Mouse (Mus musculus): ENCODE data around the gene Eif2ak4. TPM values are rescaled to one million over a fixed set of nuclear protein-coding genes. Genes with fewer than 3 reads are reported as not detected.

Eif2ak4 gene
- polyA plus RNA-seq, 1 experiment from 2014 or later = 11.2 TPM

DNA sequence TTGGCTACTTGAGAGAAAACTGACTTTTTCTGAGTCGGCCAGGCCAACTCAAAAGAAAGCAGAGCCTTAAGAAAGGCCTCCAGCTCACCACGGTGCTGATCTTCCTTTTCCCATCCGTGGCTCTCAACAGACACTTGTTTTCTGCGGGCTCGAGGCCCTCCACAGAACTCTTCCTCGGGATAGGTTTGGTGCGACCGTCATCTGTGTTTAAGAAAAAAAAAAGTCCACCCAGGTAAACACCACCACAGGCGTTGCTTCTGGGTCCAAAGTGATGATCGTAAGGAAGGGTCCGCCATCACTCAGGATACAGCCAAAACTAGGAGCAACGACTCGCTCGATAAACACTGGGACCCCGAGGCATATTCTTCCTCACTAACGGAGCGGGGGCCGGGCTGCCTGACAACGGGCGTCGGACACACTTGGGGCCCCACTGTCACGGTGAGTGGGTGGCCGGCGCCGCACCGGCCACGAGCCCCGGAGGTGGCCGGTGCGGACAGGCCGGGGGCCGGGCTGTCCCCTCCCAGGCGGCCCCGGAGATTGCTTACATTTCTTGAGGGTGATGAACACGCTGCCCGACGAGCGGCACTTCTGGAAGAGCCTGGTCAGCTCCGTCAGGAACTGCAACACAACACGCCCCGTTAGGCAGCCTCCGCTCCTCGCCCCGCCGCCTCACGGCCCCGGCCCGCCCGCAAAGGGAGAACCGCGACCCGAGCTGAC, 90.6 kb downstream of the Eif2ak4 start:
- 2% methylated on average over 51 of the region's 52 CpGs for WGBS
- peak overlapping the region; percentile 85 for H3K27ac ChIP-seq
- peak overlapping the region; percentile 81 for H3K4me2 ChIP-seq
- H3K4me1 ChIP-seq = peaks cover 14% of the 10 kb centered on the region
- peak overlapping the region; percentile 91 for H3K9ac ChIP-seq
- no peaks in the 10 kb centered on the region for H3K9me3 ChIP-seq
- no peaks in the 10 kb centered on the region for H3K27me3 ChIP-seq
- peak overlapping the region; percentile 96 for H3K4me3 ChIP-seq
- peak; percentile 43; the same call in 1 of the 2 replicates for ATAC-seq (ENCODE audit: insufficient number of reproducible peaks, insufficient read depth, low FRiP score, low TSS enrichment, low read depth)
- peaks cover 30% of the 10 kb centered on the region for H3K36me3 ChIP-seq

DNA sequence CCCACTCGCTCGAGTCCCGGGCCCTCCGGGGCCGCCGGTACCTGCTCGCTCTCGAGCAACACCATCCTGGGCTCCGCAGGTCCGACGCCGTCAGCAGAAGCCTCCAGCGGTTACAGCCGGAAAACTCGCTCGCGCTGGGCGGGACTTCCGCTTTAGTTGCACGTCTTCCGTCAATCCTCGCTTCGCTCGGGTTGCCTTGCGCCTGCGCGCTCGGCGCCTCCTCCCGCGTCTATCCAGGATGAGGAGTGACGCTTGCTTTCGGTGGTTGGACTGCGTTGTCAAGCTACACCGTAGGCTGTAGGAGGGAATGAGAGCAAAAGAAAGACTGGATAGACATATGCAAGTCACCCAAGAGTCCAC, 91.1 kb downstream of the Eif2ak4 start, which contains the start of gene Srp14:
TSS of gene Srp14 (minus strand) at position 162 of the 360 bp plus-strand sequence.
- Histone ChIP-seq H3K9ac (peak within 1 kb of the TSS; percentile 91), H3K4me2 (peak within 1 kb of the TSS; percentile 81), H3K27ac (peak within 1 kb of the TSS; percentile 85), H3K4me3 (peak within 1 kb of the TSS; percentile 96), H3K4me1 (peaks cover 14% of the 10 kb centered on the region), H3K9me3 (no peaks in the 10 kb centered on the region), H3K27me3 (no peaks in the 10 kb centered on the region), H3K36me3 (peaks cover 25% of the 10 kb centered on the region)
- peak; percentile 78 for ATAC-seq (ENCODE audit: insufficient number of reproducible peaks, insufficient read depth, low FRiP score, low TSS enrichment, low read depth)
- WGBS = 0% methylated on average over 35 of the region's 35 CpGs

GRCm38 (mm10) chr2:118480886-118481285, 92.5 kb downstream of the Eif2ak4 start:
- H3K4me2 ChIP-seq = no peak overlapping the region
- H3K27me3 ChIP-seq = no peaks in the 10 kb centered on the region
- H3K4me3 ChIP-seq = no peak overlapping the region
- ATAC-seq (ENCODE audit: insufficient number of reproducible peaks, insufficient read depth, low FRiP score, low TSS enrichment, low read depth) = no peak
- no peaks in the 10 kb centered on the region for H3K9me3 ChIP-seq
- H3K4me1 ChIP-seq = peaks cover 14% of the 10 kb centered on the region
- 92% methylated on average over 7 of the region's 7 CpGs for WGBS
- peaks cover 13% of the 10 kb centered on the region for H3K36me3 ChIP-seq
- no peak overlapping the region for H3K27ac ChIP-seq
- H3K9ac ChIP-seq = no peak overlapping the region

DNA sequence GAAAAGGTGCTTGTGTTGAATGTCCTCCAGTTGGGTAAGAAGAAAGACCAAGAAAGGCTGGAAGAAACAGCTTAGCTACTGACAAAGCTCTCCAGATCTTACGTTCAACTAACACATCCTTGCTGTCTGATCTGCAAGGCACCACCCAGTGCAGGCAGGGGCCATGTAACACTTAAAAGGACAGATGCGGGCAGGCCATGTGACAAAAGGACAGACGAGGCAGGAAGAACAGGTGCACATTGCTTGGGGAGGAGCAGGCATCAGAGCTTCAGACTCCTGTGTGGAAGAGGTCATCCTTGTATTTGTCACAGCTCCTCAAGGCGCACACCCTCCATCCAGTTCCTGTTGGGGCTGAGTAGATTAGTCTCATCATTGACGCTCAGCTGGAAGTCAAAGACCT, 94.6 kb downstream of the Eif2ak4 start:
- 85% methylated on average over 5 of the region's 5 CpGs for WGBS
- H3K27ac ChIP-seq = no peak overlapping the region
- no peaks in the 10 kb centered on the region for H3K27me3 ChIP-seq
- H3K4me1 ChIP-seq = peaks cover 9% of the 10 kb centered on the region
- H3K4me3 ChIP-seq = no peak overlapping the region
- ATAC-seq (ENCODE audit: insufficient number of reproducible peaks, insufficient read depth, low FRiP score, low TSS enrichment, low read depth) = no peak
- H3K4me2 ChIP-seq = no peak overlapping the region
- no peaks in the 10 kb centered on the region for H3K36me3 ChIP-seq
- H3K9ac ChIP-seq = no peak overlapping the region
- H3K9me3 ChIP-seq = peaks cover 4% of the 10 kb centered on the region; the same call in 1 of the 2 replicates

GRCm38 (mm10) chr2:118484386-118484898, 96.0 kb downstream of the Eif2ak4 start:
- Histone ChIP-seq H3K4me3 (no peak overlapping the region), H3K9ac (no peak overlapping the region), H3K4me1 (no peaks in the 10 kb centered on the region), H3K36me3 (no peaks in the 10 kb centered on the region), H3K27me3 (no peaks in the 10 kb centered on the region), H3K9me3 (peaks cover 4% of the 10 kb centered on the region; the same call in 1 of the 2 replicates), H3K27ac (no peak overlapping the region), H3K4me2 (no peak overlapping the region)
- 82% methylated on average over 9 of the region's 9 CpGs for WGBS
- no peak for ATAC-seq (ENCODE audit: insufficient number of reproducible peaks, insufficient read depth, low FRiP score, low TSS enrichment, low read depth)

DNA sequence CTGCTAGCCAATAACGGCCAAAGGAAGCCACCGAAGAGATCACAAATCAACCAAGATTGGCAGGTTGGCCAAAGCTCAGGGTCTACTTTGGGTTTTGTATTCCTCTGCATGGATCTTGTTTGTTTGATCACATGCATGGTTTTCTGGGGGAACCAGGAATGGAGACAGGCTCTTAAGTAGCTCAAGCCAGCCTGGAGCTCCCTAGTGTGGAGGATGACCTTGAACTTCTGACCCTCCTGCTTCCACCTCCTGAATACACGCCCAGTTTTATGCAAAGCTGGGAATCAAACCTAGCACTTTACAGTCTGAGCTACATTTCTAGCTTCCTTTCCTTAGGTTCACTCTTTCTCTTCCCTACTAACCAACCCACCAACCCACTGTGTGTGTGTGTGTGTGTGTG, 97.0 kb downstream of the Eif2ak4 start:
- Histone ChIP-seq H3K4me2 (no peak overlapping the region), H3K27ac (no peak overlapping the region), H3K4me3 (no peak overlapping the region), H3K9me3 (peaks cover 4% of the 10 kb centered on the region; the same call in 1 of the 2 replicates), H3K36me3 (no peaks in the 10 kb centered on the region), H3K4me1 (peaks cover 5% of the 10 kb centered on the region; the same call in 1 of the 2 replicates), H3K9ac (no peak overlapping the region), H3K27me3 (no peaks in the 10 kb centered on the region)
- WGBS = 83% methylated on average over 3 of the region's 3 CpGs
- no peak for ATAC-seq (ENCODE audit: insufficient number of reproducible peaks, insufficient read depth, low FRiP score, low TSS enrichment, low read depth)

DNA sequence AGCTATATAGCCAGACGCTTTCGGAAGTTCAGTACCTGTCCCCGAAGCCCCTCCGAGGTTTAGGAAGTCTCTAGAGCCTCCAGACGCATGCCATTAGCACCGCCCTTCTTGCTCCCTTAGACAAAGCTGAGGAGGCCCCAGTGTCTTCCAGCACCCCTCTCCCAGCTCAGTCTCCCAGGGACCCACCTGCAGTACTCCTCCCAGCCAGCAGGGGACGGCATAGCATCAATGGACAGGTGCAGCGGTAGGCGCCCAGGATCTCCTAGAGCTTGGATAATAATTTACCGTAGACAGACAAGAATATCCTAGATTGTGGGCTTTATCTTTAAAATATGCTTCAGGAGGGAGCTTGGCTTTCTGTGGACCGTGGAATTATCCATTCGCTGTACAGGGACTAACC, 98.5 kb downstream of the Eif2ak4 start:
- Histone ChIP-seq H3K4me1 (peaks cover 10% of the 10 kb centered on the region; the same call in 1 of the 2 replicates), H3K27me3 (no peaks in the 10 kb centered on the region), H3K4me3 (no peak overlapping the region), H3K36me3 (no peaks in the 10 kb centered on the region), H3K9ac (no peak overlapping the region), H3K27ac (no peak overlapping the region), H3K4me2 (no peak overlapping the region), H3K9me3 (peaks cover 4% of the 10 kb centered on the region; the same call in 1 of the 2 replicates)
- ATAC-seq (ENCODE audit: insufficient number of reproducible peaks, insufficient read depth, low FRiP score, low TSS enrichment, low read depth) = no peak
- WGBS = 17% methylated on average over 12 of the region's 12 CpGs

DNA sequence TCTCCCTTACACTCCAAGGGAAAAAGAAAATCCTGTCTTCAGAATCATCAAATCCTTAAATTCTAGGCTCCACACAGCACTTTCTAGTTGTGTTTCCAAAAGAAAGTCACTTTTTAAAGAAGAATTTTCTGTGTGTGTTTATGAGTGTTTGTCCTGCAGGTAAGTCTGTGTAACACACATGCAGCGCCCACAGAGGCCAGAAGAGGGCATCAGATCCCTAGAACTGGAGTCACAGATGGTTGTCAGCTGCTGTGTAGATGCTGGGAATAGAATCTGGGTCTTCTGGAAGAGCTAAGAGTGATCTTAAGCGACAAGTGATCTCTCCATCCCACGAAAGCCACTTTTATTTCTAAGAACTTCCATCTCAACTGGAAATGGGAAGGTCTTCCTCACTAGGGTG, 99.4 kb downstream of the Eif2ak4 start:
- H3K9ac ChIP-seq = no peak overlapping the region
- no peaks in the 10 kb centered on the region for H3K36me3 ChIP-seq
- H3K4me3 ChIP-seq = no peak overlapping the region
- no peak for ATAC-seq (ENCODE audit: insufficient number of reproducible peaks, insufficient read depth, low FRiP score, low TSS enrichment, low read depth)
- H3K27ac ChIP-seq = no peak overlapping the region
- 68% methylated on average over 3 of the region's 3 CpGs for WGBS
- H3K9me3 ChIP-seq = peaks cover 4% of the 10 kb centered on the region; the same call in 1 of the 2 replicates
- peaks cover 10% of the 10 kb centered on the region; the same call in 1 of the 2 replicates for H3K4me1 ChIP-seq
- no peaks in the 10 kb centered on the region for H3K27me3 ChIP-seq
- no peak overlapping the region for H3K4me2 ChIP-seq

DNA sequence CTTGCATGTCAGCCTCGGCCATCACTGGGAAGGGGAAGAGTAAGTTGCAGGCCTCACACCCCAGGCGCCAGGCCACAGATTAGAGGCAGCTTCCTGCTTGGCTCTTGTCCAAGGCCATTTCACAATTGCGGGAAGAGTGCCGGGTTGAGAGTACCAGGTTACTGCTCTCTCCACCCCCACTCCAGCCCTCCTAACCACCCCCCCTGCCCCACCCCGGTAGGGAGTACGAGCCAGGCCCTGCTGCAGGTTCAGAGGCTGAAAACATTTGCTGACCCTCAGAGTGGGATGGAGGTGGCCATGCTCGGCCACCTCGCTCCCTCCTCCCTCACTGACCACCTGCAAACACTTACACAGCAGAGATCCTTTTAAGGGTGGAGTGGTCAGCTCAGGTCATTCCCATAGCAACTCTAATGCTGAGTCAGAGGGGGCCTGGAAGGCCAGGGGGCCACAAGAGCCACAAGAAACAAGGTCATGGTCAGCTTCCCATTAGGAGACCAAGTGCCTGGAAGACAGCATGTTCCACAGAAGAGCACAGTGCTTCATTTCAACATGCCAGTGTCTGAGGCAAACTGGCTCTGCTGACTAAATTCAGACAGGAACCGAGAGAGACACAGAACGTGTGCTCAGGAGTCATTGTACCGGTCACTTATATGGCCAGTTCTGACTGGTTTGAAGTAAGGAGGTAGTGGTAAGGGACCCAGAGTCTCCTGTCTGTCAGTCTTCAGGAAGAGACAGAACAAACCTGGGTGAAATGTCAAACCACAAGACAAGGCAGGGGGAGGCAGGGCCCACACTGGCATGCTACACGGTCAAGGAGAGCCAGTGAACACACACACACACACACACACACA, 102.0 kb downstream of the Eif2ak4 start:
- no peaks in the 10 kb centered on the region for H3K36me3 ChIP-seq
- no peak overlapping the region for H3K9ac ChIP-seq
- H3K4me3 ChIP-seq = no peak overlapping the region
- no peak overlapping the region for H3K27ac ChIP-seq
- WGBS = 33% methylated on average over 12 of the region's 12 CpGs
- H3K4me2 ChIP-seq = no peak overlapping the region
- peak; percentile 48; the same call in 1 of the 2 replicates for ATAC-seq (ENCODE audit: insufficient number of reproducible peaks, insufficient read depth, low FRiP score, low TSS enrichment, low read depth)
- peaks cover 10% of the 10 kb centered on the region; the same call in 1 of the 2 replicates for H3K4me1 ChIP-seq
- H3K27me3 ChIP-seq = no peaks in the 10 kb centered on the region
- H3K9me3 ChIP-seq = peaks cover 4% of the 10 kb centered on the region; the same call in 1 of the 2 replicates

- Histone ChIP-seq H3K36me3 (no peaks in the 10 kb centered on the region), H3K27ac (no peak overlapping the region), H3K4me3 (no peak overlapping the region), H3K4me2 (no peak overlapping the region), H3K27me3 (no peaks in the 10 kb centered on the region), H3K4me1 (peaks cover 10% of the 10 kb centered on the region; the same call in 1 of the 2 replicates), H3K9ac (no peak overlapping the region), H3K9me3 (peaks cover 4% of the 10 kb centered on the region; the same call in 1 of the 2 replicates)
- no peak for ATAC-seq (ENCODE audit: insufficient number of reproducible peaks, insufficient read depth, low FRiP score, low TSS enrichment, low read depth)
- whole genome bisulfite sequencing = 38% methylated on average over 5 of the region's 5 CpGs
Measured at GRCm38 (mm10) chr2:118491281-118491731, 102.9 kb downstream of the Eif2ak4 start.

DNA sequence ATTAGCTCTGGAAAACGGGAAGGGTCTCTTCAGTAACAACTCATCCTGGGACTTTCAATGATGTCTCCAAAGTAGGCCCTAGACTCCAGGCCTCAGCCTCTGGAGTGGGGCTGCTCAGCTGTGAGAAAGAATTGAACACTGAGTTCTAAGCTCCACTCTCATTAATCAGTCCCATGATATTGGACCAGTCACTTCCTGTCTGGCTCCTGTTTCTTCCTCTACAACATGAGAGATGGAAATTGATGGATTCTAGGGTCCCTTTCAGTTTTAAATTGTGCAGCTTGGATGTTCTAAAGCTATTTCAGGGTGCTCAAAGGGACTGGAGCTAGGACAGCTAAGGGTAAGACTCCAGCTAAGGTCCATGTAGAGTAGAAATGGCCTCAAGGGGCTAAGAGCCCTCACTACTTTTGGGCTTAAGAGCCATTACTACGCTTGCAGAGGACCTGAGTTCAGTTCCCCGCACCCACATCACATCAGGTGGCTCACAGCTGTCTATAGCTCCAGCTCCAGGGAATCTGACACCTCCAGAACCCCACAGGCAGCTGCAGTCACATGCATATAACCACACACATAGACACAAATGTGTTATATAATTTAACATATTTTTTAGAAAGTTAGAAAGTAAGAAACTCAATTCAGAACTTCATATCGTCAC, 103.5 kb downstream of the Eif2ak4 start:
- WGBS = 86% methylated on average over 4 of the region's 4 CpGs
- no peak overlapping the region for H3K4me2 ChIP-seq
- ATAC-seq (ENCODE audit: insufficient number of reproducible peaks, insufficient read depth, low FRiP score, low TSS enrichment, low read depth) = no peak

More for the DNA sequence above, 103.5 kb downstream of the Eif2ak4 start:
- Histone ChIP-seq H3K27ac (no peak overlapping the region), H3K36me3 (no peaks in the 10 kb centered on the region), H3K9me3 (peaks cover 4% of the 10 kb centered on the region; the same call in 1 of the 2 replicates), H3K4me1 (peaks cover 10% of the 10 kb centered on the region; the same call in 1 of the 2 replicates), H3K9ac (no peak overlapping the region), H3K27me3 (no peaks in the 10 kb centered on the region), H3K4me3 (no peak overlapping the region)

Measured in embryonic facial prominence, embryonic 13.5 days (tissue).